Mouse (Mus musculus) cerebellum, adult 9-10 months (tissue): ENCODE results near the gene Gpr27.

Experiments used
- DNase-seq: peaks from one replicate; pipeline ENCODE4 v3.0.0; 2022

The Gpr27 gene

DNA sequence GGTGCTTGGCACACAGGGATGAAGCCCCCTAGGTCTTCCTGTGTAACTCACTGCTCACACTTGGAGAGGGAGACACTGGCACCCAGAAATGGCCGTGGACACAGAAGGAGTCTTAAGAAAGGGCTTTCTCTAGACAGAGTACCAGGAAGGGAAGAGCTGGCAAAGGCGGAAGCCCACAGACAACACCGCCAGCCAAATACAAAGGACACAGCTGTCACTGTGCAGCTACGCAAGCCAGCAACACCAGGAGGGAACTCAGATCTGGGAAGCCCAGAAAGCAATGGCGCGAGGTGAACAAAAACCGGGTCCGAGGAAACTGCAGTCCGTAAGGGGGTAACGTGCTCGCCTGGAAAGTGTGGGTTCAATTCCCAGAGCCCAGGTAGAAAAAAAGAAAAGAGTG is 14.4 kb upstream of the Gpr27 start:
- DNase-seq: no peak

DNA sequence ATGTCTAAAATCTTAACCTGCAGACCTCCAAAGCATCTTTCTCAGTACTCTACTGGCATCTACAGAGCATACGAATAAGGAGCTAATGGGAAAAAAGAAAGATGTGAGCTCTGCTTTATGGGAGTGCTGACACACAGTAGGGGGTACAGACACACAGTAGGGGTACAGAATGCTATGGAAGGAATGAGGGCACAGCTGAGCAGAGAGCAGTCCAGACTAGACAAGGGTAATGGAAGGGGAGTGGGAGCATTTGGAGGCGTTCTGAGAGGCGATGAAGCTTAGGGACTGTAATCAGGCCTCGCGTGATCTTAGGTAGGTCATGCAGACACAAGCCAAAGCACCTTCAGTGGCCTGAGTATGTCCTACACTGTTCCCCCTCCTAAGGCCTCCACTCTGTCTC is 8.5 kb upstream of the Gpr27 start:
- DNase-seq: no peak

DNA sequence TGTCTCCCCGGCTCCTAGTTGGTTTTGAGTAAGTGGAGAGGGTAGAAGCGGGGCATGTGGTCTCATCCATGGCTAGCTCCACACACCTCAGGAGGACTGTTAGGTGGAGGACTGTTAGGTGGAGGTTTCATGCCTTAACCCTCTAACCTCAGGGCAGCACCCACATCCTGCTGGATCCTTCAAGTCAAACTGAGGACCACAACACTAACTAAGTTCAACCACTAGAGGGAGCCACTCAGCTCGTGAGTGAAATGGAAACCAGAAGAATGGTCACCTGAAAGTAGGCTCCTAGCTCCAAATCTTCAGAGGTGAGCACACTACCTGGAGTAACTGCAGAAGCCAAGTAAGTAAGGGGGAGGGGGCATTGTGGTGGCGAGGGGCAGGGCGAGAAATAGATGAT is 7.6 kb upstream of the Gpr27 start:
- DNase-seq: no peak

DNA sequence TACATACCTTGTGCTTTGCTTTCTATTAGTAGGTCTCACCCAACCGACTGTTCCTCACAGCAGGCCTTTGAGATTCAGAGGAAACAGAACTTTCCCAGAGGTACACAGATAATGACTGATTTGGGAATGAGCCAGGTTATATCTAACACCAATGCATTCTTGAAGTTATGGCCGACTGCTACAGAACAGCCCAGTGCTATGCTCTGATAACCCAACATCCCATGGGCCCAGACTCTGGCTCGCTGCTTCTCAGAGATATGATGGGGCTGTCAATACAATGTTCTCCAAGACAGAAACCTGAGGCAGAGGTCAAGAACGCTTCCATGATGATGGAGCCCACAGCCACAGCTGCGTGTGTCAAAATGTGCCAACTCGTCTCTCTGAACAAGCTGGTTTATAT is 4.0 kb upstream of the Gpr27 start:
- no peak for DNase-seq

DNA sequence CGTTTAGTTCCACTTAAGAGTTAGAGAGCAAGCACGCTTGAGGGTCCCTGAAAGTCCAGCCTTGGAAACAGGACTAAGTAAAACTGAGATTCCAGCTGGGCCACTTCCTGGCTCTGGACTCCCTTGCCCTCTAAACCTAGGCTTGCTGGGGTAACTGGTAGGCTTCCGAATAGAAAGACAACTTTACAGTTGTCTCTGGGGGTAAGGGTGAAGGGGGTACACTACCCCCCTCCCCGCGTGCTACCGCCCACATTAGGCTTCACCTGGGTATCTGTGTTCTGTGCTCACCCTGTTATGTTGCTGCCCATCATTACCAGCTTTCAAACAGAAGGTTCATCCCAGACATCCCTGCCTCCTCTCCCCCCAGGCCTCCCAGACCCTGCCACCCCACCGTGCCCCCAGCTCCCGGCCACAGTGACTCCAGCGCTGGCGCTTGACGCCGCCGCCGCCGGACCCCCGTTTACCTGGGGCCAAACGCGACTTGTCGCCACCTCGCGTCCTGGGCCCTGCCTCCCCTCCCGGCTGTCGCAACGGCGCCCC is 743 bp upstream of the Gpr27 start:
- no peak for DNase-seq

DNA sequence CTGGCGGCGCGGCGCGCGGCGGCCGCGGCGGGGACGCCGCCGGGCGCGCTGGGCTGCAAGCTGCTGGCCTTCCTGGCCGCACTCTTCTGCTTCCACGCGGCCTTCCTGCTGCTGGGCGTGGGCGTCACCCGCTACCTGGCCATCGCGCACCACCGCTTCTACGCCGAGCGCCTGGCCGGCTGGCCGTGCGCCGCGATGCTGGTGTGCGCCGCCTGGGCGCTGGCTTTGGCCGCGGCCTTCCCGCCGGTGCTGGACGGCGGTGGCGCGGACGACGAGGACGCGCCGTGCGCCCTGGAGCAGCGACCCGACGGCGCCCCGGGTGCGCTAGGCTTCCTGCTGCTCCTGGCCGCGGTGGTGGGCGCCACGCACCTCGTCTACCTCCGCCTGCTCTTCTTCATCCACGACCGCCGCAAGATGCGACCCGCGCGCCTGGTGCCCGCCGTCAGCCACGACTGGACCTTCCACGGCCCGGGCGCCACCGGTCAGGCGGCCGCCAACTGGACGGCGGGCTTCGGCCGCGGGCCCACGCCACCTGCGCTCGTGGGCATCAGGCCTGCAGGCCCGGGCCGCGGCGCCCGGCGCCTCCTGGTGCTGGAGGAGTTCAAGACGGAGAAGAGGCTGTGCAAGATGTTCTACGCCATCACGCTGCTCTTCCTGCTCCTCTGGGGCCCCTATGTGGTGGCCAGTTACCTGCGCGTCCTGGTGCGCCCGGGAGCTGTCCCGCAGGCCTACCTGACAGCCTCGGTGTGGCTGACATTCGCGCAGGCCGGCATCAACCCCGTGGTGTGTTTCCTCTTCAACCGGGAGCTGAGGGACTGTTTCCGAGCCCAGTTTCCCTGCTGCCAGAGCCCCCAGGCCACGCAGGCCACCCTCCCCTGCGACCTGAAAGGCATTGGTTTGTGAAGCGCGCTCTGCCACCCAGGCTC is 700 bp downstream of the Gpr27 start:
- no peak for DNase-seq

DNA sequence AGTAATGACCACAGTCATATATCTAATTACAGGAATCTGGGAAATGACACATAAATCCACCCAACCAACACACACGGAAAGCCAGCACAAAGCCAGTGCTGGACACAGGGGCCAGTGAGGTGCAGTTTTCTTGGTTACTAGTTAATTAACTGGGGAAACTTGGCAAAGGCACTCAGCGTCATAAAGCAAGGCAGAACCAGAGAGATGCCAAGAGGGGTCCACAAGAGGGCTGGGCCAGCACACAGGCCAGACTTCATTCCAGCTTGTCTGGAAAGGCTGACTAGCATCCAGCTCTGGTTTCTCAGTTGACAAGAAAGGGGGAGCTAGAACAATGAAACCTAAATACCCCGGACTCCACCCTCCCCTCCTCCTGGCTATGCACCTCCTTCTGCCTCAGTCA is 8.0 kb downstream of the Gpr27 start:
- DNase-seq: no peak

DNA sequence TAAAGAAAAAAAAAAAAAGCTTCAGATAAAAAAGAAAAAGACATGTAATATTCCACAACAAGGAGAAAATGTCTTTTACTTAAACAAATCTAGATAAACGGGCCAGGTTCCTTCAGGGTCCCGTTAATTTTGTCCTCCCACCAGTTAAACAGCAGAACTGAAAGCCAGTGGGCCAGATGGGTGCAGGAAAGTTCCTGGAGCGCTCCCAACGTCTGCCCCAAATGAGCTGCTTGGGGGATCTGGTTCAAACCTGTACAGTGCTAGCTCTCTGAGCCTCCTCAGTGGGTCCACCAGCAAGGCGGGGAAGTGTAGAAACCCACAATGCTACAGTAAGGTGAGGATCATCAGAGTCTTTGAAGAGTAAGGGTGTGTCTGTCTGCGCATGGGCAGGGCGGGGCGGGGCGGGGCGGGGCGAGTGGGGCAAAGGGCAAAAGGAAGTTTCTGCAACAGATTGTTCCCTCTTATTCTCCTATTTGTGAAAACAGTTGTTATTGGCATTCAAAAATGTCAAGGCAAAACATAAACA is 19.2 kb downstream of the Gpr27 start:
- no peak for DNase-seq

DNA sequence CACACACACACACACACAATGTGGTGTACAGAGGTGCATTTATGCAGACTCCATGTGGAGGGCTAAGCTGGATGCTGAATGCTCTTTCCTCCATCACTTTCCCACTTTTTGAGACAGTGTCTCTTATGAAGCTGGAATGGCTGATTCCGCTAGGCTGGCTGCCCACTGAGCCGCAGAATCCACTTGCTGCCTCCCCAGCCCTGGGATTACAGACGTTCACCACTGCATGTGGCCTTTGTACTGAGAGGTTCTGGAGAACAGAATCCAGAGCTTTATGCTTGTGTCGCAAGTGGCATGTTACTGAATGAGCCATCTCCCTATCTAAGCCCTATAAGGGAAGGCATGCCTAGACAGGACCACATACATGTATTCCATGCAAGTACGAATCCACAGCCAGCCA is 20.8 kb downstream of the Gpr27 start:
- no peak for DNase-seq

DNA sequence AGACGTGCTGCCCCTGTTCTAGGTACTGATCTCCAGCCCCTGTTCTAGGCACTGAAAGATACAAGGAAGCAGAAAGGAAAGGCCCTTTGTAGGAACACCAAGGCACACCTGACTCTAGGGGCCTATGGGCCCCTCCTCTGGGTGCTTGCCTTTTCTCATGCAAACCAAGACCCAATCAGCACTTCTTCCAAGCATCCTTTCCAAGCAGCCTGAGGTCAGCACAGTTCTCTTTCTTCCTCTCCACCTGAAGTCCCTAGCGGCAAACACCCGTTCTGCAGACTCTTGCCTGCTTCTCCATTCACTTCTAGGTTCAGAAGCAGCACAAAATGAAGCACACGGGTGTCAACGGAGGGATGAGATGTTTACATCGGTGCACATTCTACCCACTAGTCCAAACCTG is 22.7 kb downstream of the Gpr27 start:
- DNase-seq: no peak

DNA sequence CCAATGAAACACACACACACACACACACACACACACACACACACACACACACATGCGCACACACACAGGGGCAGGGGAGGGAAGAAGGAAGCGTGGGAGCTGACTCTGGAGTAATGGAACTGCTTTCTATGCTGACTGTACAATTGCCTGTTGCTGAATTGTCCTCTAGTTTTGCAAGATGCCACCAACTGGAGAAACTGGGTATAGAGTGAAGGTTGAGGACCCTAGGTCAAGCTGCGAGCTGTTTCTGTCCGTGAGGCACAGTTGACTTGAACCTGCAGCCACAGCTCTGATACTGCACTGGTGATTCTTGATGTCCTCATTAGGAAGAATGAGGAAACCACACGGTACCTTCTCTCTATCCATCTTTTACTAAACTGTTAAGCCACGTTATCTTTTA is 23.4 kb downstream of the Gpr27 start:
- no peak for DNase-seq

DNA sequence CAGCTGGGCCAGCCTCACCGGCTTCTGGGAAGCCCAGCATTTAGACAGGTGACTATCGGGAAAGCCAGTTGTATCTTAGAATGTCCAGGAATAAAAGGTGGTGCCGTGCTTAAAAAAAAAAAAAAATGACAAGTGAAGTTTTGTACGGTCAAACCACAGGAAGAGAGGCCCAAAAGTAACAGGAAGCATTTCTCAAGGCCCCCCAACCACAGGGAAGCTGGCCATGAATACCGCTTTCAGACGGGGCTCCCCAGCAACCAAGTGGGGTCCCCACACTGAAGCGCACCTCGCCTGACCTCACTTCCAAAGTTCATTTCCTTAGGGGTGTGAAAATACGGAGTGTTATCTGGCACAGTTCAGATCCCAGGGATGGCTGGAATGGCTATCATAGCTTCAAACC is 28.6 kb downstream of the Gpr27 start:
- DNase-seq: no peak

DNA sequence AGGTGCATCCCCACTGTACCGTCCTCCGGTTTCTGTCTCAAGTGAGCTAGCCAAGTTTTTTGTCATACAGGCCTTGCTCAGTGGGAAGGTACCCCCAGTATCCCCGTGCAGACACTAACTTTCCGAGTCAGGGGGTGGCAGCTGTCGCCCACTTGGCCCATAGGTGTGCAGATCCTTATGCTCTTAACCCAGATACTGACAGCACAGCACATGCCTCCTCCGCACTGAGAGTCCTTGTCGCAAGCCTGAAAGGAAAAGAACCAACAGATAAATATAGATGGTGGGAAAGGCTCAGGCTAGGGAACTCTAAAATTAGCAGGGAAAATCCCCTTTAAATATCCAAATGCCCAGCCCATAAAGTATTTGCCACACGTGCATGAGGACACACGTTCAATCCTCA is 29.9 kb downstream of the Gpr27 start:
- no peak for DNase-seq

DNA sequence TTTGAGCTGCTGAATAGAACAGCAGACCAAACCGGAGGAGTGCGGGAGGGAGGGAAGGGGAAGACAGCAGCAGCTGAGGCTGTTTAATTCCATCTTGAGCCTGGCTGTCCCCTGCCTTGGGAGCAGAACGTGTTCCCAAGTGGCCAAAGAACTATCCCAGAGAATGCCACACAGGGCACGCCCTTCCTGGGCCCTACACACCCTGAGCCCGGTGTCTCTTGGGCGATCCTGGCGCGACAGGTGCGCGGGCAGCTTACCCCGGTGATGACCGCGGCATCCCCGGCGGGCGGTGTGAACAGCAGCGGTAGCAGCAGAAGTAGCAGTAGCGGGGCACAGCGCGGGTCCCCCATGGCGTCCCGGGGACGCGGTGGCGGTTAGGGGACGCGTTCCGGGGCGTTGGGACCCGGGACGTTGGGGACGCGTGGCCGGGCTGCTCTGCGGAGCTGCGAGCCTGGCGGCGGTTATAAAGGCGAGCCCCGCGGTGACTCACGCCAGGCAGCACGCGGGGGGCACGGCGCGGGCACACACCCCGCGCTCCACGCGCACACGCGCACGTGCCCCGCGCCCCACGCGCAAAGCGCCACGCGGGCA is 33.6 kb downstream of the Gpr27 start, which contains the start of gene Prok2:
TSS of gene Prok2 (minus strand) at position 422 of the 591 bp plus-strand sequence.
- no peak for DNase-seq

DNA sequence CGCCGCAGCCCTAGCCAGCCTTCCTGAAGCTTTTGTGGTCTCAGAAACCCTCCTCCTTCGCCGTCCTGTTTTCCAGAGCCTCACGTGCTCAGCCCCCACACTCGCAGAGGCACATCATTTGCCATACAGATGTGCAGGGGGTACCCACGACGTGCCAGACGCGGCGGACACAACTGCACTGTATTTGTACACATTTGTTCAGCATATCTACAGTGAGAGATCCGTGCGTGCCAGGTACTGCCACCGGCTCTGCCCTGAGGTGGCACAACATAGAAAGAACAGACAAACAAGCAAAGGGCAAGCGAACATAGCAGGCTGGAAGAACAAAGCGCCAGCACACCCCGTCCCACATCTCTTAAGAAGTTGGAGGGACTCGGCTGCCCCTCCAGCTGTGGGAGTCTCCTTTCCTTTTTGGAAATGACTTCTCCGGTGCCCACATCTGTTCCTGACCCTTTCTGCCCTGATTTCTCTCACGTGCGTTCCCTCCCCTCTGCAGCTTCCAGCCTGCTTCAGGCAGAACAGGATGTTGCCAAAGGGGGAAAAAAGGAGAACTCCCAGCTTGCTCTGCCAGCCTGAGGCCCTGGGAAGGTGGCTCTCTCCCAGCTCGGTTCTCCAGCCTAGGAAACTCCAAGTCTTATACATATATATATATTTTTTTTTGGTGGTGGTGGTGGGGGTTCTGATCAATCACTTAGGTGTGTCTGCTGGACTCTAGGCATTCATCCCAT is 34.3 kb downstream of the Gpr27 start:
- DNase-seq: no peak

DNA sequence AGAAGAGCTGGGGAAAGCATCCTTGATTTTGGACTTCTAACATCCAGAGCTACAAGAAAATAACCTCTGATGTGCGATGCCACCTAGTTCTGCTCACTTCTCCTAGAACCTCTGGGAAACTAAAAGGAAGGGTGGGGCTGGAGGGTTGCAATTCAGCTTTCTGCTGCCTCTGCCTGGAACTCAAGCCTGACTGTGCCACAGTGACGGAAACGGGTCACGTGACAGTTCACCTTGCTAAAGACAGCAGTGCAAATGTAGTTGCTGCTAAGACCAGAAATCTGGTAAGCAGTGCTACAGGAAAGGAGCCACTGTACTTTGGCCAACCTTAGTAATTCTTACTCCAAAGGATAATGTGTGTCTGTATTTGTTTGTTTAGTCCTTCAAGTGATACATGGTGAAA is 37.4 kb downstream of the Gpr27 start:
- DNase-seq: no peak

DNA sequence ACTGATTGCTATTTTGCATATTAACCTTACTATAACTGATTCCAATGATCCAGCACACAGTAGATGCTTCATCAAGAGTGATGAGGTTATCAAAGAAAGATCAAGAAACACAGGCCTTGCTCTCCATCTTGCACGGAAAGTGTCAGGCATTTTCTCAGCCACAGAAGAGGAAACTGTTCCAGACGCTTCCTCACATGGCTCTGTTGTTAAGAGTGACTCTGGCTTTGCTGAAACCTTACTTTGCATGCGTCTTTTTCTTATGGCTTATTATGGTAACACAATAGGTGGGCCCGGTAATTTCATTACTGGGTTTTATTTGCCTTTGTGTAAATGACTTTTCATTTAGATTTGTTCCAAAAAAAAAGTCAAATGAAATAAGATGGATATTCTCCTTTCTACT is 39.4 kb downstream of the Gpr27 start:
- DNase-seq: no peak

DNA sequence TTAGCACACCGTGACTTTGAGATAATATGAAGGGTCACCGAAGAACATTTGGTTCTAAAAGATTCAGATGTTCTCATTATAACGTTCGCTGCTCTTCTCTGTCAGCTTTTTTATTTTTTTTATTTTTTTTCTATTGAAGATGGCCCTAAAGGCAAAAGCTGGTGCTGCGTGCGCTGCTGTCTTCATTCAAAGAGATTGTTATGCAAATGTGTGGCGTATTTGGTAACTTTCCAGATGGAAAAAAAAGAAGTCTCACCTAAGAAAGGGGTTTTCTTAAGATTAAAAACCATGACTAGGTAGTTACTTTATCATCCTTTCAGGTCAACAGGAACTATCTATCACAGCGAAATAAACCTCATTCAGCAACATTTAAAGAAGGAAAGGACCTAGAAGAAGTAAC is 40.2 kb downstream of the Gpr27 start:
- no peak for DNase-seq

DNA sequence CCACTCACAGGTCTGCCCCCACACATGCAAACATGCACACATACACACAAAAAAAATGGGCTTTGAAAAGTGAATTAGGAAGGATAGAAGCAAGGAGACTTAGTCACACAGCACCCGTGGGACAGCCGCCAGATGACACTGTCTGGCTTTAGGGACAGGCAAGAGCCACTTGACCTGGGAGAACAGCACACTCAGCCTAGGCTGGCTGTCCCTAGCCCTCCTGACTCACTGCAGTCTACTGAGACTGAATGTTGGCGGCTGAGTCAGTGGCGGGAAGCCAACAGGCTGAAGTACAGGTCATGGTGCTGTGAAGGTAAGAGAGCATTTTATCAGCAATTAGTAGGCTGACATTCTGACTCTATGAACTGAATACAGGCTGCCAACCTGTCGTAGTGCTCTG is 42.2 kb downstream of the Gpr27 start:
- DNase-seq: no peak

DNA sequence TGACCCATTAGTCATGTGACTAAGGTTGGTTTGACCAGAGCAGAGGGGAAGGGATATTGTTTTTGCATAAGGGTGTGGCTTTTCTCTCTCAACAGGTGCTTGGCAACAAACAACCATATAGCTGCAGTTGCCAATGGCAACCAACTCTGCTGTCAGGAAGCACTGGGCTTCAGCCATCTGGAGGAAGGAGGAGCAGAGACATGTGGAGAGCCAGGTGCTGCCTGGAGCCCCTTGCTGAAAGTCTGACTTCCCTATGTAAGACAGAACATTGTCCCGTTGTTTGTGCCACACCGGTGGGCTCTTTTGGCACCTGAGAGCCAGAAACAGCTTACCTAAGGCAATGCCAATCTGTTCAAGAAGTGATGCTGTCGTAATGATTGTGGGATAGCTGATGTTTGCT is 50.4 kb downstream of the Gpr27 start:
- no peak for DNase-seq
